Mouse (Mus musculus): ENCODE data around the gene Mms19.

DNA sequence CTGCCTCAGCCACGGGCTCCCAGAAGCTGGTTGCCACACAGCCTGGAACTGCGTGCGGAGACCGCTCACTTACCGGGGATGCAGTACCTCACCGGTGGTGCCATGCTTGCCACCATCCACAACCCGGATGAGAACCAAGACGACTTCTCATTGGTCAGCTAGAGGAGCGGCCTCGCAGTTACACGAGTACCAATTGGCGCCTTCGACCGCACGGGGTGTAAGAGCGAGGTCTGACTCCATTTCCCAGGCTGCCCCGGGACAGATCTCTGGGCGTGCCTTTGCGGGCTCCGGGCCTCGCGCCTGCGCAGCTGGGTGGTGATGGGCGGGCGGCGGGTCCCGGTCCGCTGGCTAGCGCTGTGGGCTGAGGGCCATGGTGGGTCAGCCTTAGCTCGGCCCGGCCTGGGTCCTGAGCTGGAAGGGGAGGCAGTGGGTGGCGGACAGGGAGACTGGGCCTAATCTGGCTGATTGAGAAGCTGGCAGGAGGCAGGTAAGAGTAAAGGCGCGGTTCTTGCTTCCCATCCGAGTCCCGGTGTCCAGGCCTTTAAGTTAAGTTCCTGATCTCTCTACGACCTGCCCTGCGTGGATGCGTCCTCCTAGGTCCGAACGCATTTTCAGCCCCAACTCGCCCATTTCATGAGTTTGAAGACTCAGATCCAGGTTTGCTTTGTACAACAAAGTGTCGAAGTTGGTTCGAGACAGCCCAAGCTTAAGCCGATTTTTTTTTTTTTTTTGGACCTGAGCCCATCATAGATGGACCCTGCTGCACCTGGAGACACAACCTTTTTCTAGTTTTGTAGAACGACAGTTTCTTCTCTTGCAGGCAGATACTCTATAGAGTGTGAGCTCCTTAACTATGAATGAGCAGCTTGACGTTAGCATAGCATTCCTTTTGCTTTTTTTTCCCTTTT, 47.5 kb downstream of the Mms19 start, which contains the start of the genes Exosc1 and Zdhhc16:
- TF ChIP-seq POLR2A (IDR thresholded peaks at IDR 0.05; ENCODE audit: borderline replicate concordance, insufficient read depth, low read length) (peak; percentile 81), CTCF (IDR thresholded peaks at IDR 0.05; ENCODE audit: borderline replicate concordance, insufficient read depth, low read depth, low read length) (no peak)

Measured in cerebellum, adult 2 months (tissue).